Mouse (Mus musculus) liver (tissue): ENCODE data around the gene M1ap.

Experiments
- DNase-seq: peaks from one replicate; pipeline ENCODE4 v3.0.0-alpha.2; 2020; ENCODE audit warnings: mixed read lengths

M1ap gene

GRCm38 (mm10) chr6:82939167-82939912 is 7.4 kb upstream of the M1ap start, which contains the start of gene Sema4f:
TSS of gene Sema4f (minus strand) at chr6:82939769.
- DNase-seq = peak; percentile 44

DNA sequence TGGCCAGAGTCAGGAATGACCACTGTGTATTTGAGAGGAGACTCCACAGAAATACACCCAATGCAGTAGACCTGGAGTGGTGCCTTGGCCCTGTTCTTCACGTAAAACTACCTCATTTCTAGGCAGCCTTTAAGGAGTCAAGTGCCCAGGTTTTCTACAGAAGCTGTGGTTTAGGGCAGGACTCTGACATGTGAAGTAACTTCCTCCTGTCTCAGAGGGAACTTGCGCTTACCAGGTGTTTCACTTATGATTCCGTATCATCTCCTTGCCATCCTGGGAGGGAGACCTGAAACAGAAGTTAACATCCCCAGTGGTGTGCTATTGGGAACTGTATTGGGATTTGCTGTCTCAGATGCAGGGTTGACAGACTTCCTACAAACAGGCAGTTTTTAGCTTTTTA is 5.9 kb upstream of the M1ap start:
- DNase-seq = no peak

- peak; percentile 31 for DNase-seq
Measured at GRCm38 (mm10) chr6:82945750-82946149, 952 bp upstream of the M1ap start.

- no peak for DNase-seq
Measured at GRCm38 (mm10) chr6:82956553-82957251, 10.0 kb downstream of the M1ap start.

DNA sequence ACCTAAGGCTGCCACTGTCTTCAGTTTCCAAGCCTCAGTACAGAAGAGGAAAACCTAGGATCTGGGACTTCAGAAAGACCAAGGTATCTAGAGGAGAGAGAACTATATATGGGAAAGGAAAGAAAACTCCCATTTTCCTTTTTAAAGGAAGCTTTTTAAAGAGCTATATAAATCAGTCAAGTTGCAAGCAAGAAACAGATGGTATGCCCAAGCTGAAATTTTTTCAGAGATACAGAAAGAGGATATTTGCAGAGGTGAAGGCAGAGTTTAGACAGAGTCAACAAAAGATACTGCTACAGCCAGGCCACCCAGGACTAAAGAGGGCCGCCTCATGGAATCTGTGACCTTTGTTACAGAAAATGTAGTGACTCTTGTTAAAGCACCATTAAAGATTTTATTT is 15.0 kb downstream of the M1ap start:
- no peak for DNase-seq

- DNase-seq = no peak
Measured at GRCm38 (mm10) chr6:82969249-82970084, 22.8 kb downstream of the M1ap start.

DNA sequence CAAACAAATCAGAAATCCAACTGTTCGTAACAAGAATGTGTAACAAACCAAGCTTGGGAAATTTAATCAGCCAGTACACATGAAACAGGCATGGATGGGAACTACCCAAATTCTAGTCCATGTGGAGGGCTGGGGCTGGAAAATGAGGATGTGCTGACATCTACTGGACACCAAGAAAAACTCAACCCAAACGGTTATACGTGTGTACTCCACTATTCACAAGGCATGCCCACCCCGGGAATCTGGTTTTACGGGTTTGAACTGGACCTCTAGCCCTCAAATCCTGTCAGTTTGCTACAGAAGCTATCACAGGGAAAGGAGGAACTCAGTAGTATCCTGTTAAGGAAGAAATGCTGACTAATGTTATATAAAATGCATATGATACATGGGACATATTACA is 24.3 kb downstream of the M1ap start:
- peak; percentile 42 for DNase-seq

DNA sequence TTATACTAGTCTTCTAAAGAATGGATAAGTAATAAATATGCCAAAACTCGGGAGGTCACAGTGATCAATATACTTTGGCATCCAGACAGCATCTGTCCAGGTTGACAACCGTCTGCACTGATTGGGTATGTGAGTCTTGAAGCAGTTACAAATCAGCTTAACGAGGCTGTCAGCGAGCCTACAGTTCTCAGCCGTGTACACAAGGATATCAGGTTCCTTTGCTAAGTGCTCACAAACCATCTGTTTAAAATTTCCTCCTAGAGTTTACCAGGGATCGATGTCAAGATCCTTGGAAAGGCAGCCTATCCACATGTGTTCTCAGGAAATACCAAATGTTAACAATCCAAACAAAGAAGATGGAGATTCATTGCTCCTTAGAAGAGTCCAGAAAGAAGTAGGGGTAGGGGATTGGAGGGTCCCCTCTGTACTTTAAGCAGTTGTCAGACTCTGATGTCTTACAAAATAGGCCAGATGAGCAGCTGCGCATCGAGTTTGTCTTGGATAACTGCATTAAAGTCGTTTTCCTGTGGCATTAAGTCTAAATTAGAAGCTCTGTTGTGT is 40.8 kb downstream of the M1ap start:
- DNase-seq = no peak

GRCm38 (mm10) chr6:82993696-82994095 is 47.0 kb downstream of the M1ap start:
- no peak for DNase-seq

GRCm38 (mm10) chr6:82994372-82994771 is 47.7 kb downstream of the M1ap start:
- DNase-seq = no peak

DNA sequence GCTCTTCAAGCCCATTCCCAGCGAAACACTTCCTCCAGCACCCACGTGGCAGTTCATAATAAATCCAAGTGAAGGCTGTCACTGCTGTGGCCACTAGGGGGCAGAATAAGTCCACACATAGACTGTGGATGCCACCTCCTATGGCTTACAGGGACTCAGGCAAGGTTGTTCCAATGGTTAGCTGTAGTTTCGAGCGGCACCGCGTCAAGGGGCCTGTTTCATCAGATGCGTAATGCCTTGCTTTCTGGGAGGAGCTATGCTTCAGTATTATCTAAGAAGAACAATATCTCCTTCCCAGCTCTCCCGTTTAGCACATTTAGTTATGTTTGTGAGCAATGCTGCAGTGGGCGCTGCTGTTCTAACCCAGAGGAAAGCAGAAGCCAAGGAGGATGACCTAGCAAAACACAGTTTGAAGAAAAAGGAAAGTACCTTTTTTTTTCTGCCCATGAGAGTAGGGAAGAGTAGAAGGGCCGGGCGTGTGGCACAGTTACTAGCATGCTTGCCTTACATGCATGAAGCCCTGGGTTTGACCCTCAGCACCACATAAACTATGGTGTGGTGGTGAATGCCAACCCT is 50.1 kb downstream of the M1ap start:
- peak; percentile 92 for DNase-seq

DNA sequence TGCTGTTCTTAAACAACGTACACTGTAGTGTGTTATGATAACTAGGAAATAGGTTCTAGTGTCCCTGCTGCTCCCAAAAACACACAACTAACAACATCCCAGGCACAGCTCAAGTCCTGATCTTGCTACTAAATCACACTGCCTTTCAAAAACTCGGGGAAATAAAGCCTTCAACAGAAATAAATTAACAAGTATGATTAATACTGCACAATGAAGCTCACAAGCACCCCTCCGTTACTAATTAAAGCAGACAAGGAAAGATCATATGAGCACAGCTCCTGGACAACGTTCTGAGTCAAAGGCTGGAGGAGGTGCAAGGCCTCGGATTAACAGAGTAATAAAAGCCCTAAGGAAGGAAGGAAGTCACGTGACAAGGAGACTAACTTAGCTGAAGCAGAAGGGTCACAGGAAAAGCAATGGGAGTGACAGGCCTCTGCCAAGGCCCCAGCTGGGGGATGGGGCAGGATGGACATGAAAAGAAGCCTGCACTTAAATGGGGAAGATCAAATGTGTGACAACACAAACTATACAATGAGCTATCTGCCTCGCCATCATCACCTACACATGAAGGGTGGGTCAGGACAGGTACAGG is 50.9 kb downstream of the M1ap start:
- peak; percentile 53 for DNase-seq

- DNase-seq = peak; percentile 46
Measured at GRCm38 (mm10) chr6:82998326-82998725, 51.6 kb downstream of the M1ap start.

GRCm38 (mm10) chr6:82999986-83000385 is 53.3 kb downstream of the M1ap start:
- DNase-seq = no peak

GRCm38 (mm10) chr6:83003082-83003481 is 56.4 kb downstream of the M1ap start:
- no peak for DNase-seq

DNA sequence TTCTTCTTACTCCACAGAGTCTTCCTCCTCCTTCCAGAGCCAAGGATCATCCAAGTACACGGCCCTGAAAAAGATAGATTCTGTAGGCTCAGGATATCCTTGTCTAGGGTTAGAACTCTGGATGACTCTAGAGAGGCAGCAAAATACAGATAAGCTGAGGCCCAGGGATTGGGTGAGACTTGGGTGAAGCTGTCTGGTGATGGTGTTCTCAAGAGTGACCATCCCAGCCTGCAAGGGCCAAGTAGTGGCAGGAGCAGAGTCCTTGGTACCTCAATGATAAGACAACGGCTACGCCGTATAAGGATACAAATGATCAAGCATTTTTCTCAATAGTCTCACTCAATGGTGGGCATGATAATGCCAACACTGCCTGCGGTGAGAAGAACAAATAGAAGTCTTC is 57.1 kb downstream of the M1ap start:
- peak; percentile 53 for DNase-seq

- DNase-seq = no peak
Measured at GRCm38 (mm10) chr6:83004309-83004708, 57.6 kb downstream of the M1ap start.

GRCm38 (mm10) chr6:83004872-83005271 is 58.2 kb downstream of the M1ap start:
- DNase-seq = peak; percentile 50

- DNase-seq = no peak
Measured at GRCm38 (mm10) chr6:83005444-83006011, 58.8 kb downstream of the M1ap start.

DNA sequence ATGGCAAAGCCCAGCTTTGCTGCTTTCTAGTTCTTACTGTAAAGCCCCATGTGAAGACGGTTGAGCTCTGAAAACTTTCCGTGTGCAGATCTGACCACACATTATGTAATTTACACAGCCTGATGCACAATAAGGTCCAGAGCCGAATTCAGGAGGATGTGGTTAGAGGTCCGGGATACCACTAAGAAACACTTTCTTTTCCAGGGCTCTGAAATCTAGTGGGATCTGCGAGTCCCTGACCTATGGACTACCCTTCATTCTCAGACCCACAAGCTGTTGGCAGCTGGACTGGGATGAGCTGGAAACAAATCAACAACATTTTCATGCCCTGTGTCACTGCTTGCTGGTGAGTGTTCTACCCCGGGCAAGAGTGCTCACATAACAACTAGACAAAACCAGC is 59.4 kb downstream of the M1ap start:
- no peak for DNase-seq

- no peak for DNase-seq
Measured at GRCm38 (mm10) chr6:83008659-83009058, 62.0 kb downstream of the M1ap start.

DNA sequence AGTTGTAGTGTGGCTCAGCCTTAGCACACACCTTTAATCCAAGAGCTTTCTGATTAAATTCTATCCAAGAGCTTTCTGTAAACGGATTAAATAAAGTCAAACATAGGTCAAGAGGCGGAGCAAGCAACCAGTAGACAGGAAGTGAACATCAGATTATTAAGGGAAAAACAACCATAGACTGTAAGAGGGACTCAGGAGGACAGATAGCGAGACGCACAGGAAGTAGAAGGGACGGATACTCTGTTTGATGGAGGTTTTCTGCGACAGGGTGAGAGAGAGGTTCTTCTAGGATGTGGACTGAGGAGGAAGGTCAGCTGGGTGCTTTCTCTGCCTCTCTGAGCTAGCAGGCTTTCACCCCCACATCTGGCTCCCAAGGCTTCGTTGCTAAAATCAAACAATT is 63.3 kb downstream of the M1ap start:
- DNase-seq = no peak
